Mouse (Mus musculus) G1E (cell line): ENCODE data around the gene Tshz2. TPM values are rescaled to one million over a fixed set of nuclear protein-coding genes. Genes with fewer than 3 reads are reported as not detected.

Experiments used
- ATAC-seq: 2 replicates; pipeline ENCODE4 v1.8.0; 2016; ENCODE audit warnings: mild to moderate bottlenecking; ENCODE audit not compliant: insufficient number of reproducible peaks, poor library complexity, low FRiP score, severe bottlenecking; ENCODE audit errors: extremely low read depth
- DNase-seq: peaks from one replicate; pipeline ENCODE4 v3.0.0; 2012; ENCODE audit warnings: low spot score
- H3K27me3 ChIP-seq: 2 replicates; pipeline ENCODE4 v1.6.1; 2012; ENCODE audit warnings: mild to moderate bottlenecking, low read length, inconsistent platforms; ENCODE audit not compliant: insufficient read depth
- H3K36me3 ChIP-seq: replicated peaks from 2 replicates; pipeline ENCODE3; 2012; ENCODE audit warnings: mild to moderate bottlenecking, inconsistent platforms
- H3K4me1 ChIP-seq: 2 replicates; pipeline ENCODE4 v1.6.1; 2012; ENCODE audit warnings: low read depth, low read length, inconsistent platforms, mixed read lengths; ENCODE audit not compliant: insufficient read depth
- H3K4me3 ChIP-seq: 2 replicates; pipeline ENCODE4 v1.5.1; 2012; ENCODE audit warnings: low read depth, mild to moderate bottlenecking, inconsistent platforms, low read length, moderate library complexity, mixed read lengths
- H3K9me3 ChIP-seq: replicated peaks from 2 replicates; pipeline ENCODE4 v1.6.1; 2012; ENCODE audit warnings: inconsistent platforms
- CTCF ChIP-seq: IDR thresholded peaks from 2 replicates; pipeline ENCODE4 v1.5.1; 2012; ENCODE audit warnings: low read depth, low read length, inconsistent platforms, mixed read lengths
- GATA1 ChIP-seq: IDR thresholded peaks from 2 replicates; pipeline ENCODE4 v1.6.1; 2012; ENCODE audit warnings: borderline replicate concordance, low read length, inconsistent platforms, mixed read lengths
- GATA2 ChIP-seq: IDR thresholded peaks from 2 replicates; pipeline ENCODE4 v1.6.1; 2012; ENCODE audit warnings: low read depth, low read length, inconsistent platforms, borderline replicate concordance
- POLR2AphosphoS5 ChIP-seq: IDR thresholded peaks from 2 replicates; pipeline ENCODE4 v1.6.1; 2012; ENCODE audit warnings: low read depth, low read length, inconsistent platforms; ENCODE audit not compliant: insufficient replicate concordance
- TAL1 ChIP-seq: conservative IDR thresholded peaks from 2 replicates; pipeline ENCODE4 v1.6.1; 2012; ENCODE audit warnings: low read depth, low read length, inconsistent platforms, mixed read lengths
- polyA plus RNA-seq: library from polyadenylated mRNA; stranded (reverse); fragments of >175 nt; gene quantifications from 2 replicates; pipeline ENCODE4 v1.2.3, GENCODE M21; 2012
- total RNA-seq, 2 experiments: library from RNA; stranded (forward) in 1 of 2; stranded (reverse) in 1 of 2; fragments of 200-1000 nt in 1 of 2; fragments of >200 nt in 1 of 2; fragmentation: Nextera tagmentation in 1 of 2; gene quantifications; 2 replicates each; pipeline ENCODE4 v1.2.3; 2014 to 2017

Gene Tshz2
- total and polyA plus RNA-seq, 3 experiments: 0.16 TPM; not detected in 2

DNA sequence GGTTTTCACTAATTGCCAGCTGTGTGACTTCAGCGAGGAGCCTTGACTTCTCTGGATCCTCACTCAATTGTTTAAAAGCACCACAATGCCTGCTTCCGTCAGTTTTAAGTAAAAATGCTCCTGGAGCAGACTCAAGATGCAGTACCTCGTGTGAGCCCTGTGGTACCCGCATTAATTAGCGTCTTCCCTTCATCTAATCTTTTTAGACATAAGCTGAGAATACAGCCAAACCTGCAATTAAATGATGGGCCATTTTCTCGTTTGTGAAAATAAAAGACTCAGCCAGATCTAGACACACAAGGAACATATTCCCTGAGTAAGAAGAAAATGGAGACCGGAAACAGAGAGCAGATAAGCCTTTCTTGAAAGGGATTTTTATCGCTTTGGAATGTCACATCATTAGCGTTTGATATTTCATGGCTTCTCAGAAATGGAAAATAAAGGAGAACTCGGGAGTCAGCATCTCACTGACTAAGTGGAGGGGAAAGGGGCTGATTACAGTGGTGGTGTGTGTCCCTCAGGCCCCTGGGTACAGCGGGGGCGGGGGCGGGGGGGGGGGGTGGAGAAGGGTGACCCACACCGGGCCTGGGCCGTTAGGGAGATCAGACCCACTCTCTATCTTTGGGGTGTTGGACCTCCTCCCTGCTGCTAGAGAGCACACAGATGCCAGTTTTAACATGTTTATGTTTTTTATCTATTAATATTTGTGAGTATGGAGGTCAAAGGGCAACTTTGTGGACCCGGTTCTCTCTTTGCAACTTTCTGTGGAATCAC is 364.6 kb downstream of the Tshz2 start:
- Histone ChIP-seq H3K36me3 (no peaks in the 10 kb centered on the region), H3K4me3 (no peak overlapping the region), H3K9me3 (peaks cover 72% of the 10 kb centered on the region), H3K4me1 (no peaks in the 10 kb centered on the region), H3K27me3 (no peaks in the 10 kb centered on the region)
- DNase-seq: no peak
- TF ChIP-seq CTCF (no peak), GATA1 (no peak), GATA2 (no peak), POLR2AphosphoS5 (no peak), TAL1 (no peak)
- no peak for ATAC-seq

DNA sequence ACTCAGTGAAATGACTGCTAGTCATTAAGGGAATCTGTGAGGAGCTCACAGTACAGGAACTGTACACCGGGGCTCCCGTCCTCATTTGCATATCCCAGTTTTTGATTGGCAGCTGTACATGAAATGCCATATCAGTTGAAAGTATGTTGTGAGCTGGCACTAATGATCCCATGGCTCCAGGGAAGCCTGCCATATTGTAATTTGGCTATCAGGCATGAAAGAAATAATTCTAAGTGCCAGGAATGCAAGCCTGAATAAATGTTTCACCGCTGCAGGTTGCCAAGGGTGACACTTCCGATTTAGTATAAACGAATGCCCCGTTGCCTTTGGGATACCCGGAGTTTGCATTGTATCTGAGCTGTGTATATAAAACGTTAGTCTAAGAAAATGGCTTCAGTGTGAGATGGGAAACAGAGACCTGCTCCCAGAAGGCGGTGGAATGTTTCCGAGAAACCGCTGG is 366.1 kb downstream of the Tshz2 start:
- Histone ChIP-seq H3K36me3 (no peaks in the 10 kb centered on the region), H3K27me3 (no peaks in the 10 kb centered on the region), H3K4me3 (no peak overlapping the region), H3K9me3 (peaks cover 78% of the 10 kb centered on the region), H3K4me1 (no peaks in the 10 kb centered on the region)
- no peak for DNase-seq
- no peak for ATAC-seq
- TF ChIP-seq GATA2 (no peak), POLR2AphosphoS5 (no peak), GATA1 (no peak), CTCF (no peak), TAL1 (no peak)

DNA sequence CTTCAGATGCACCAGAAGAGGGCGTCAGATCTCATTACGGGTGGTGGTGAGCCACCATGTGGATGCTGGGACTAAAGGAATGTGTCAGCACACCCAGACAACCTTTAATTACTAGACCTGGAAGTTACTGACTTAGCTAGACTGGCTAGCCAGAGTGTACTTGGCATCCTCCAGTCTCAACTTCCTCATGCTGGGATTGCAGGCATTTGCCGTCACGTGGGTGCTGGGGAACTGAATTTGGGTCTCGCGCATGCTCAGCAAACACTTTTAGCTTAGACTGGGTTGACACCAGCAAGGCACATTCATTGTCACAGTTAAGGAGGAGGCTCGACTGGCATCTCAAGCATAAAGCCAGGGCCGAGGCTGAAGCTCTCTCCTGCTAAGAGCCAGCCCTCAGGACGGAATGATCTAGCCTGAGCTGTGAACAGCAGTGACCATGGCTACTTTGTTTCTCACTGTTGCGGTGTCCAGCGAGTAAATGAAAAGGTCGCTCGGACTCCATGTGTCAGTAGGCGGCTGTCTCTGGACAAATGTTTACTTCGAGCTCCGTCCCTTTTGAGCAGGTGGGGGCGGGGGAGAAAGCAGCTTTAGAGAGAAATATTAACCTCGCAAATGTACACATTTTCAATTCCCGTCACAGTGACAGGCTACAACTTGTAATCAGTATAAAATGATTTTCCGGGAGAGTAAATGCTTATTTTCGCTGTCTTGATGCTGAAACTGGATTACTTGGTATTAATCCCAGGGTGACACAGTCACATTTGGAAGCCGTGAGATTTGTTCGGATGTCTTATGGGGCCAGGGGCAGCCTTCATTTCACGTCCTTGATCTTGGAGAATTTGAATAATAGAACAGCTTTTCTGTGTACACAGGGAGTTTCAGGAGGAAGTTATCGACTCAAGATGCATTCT is 370.0 kb downstream of the Tshz2 start:
- TF ChIP-seq GATA1 (no peak), GATA2 (no peak), POLR2AphosphoS5 (no peak)
- H3K36me3 ChIP-seq: no peaks in the 10 kb centered on the region
- peaks cover 80% of the 10 kb centered on the region for H3K9me3 ChIP-seq
- ATAC-seq (no peak), DNase-seq (no peak)
- no peaks in the 10 kb centered on the region for H3K4me1 ChIP-seq
- H3K4me3 ChIP-seq: no peak overlapping the region
- H3K27me3 ChIP-seq: no peaks in the 10 kb centered on the region

DNA sequence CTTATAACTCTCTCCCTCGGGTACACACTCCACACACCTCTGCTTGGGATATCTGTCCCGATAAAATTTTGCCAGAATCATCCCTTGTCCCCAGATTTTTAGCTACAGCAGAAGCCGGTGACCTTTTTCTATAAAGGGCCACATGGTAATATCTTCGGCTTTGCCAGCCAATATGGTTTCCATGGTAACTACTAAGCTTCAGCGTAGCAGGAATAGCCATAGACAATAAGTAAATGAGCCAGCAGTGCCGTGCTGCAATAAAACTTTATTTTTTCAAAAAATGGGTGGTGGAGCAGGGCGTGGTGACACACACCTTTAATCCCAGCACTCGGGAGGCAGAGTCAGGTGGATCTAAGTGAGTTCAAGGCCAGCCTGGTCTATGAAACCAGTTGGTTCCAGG is 370.9 kb downstream of the Tshz2 start:
- no peak overlapping the region for H3K4me3 ChIP-seq
- H3K27me3 ChIP-seq: no peaks in the 10 kb centered on the region
- H3K4me1 ChIP-seq: no peaks in the 10 kb centered on the region
- H3K9me3 ChIP-seq: peaks cover 78% of the 10 kb centered on the region
- TF ChIP-seq GATA2 (no peak), TAL1 (no peak), POLR2AphosphoS5 (no peak), CTCF (no peak), GATA1 (no peak)
- DNase-seq (no peak), ATAC-seq (no peak)
- no peaks in the 10 kb centered on the region for H3K36me3 ChIP-seq

DNA sequence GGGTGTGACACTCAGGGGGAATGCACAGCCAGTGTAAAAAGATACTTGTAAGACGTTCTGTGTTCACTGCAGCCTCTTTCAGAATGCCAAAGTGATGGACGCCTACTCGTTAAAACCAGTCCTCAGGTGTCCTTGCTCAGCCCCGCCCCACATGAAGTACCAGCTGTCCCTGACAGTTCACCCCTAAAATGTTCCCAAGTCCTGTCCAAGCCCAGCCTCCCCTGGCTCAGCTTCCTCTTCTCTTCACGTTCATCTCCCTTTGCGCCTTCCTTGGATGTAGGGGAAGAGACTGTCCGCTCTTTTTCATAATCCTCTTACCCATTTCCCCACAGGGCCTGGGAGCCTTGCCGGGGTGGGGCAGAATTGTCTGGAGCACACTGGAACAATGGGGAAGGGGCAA is 374.0 kb downstream of the Tshz2 start:
- TF ChIP-seq POLR2AphosphoS5: no peak
- no peak for TF ChIP-seq CTCF
- TF ChIP-seq GATA2: no peak
- no peak for TF ChIP-seq GATA1
- TF ChIP-seq TAL1: no peak
- no peaks in the 10 kb centered on the region for H3K27me3 ChIP-seq
- no peaks in the 10 kb centered on the region for H3K4me1 ChIP-seq
- no peak for ATAC-seq
- peaks cover 79% of the 10 kb centered on the region for H3K9me3 ChIP-seq
- no peak for DNase-seq
- H3K4me3 ChIP-seq: no peak overlapping the region
- H3K36me3 ChIP-seq: no peaks in the 10 kb centered on the region

DNA sequence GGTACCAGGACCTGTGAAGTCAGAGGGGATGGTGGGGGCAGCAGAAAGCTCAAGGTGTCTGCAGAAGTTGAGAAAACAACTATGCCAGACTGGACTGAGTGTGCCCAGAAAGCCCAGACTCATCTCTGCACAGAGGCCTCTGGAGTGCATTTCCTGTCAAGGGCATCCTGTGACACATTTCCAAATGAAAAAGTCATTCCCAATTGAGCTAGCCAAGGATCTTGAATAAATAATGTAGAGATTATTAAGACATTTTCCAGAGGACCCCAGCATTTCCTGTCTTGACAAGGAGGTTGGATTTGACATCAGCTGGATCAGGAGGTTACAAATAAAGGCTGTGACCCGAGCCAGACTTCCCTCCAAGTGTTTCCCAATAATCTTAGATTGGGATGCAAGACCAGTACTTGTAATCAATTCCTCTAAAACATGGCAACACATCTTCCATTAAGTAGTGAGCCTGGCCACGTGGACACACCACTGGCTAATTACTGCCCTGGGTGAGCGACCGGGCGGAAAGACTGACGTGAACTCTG is 374.7 kb downstream of the Tshz2 start:
- ATAC-seq (no peak), DNase-seq (no peak)
- Histone ChIP-seq H3K9me3 (peaks cover 77% of the 10 kb centered on the region), H3K36me3 (no peaks in the 10 kb centered on the region), H3K4me3 (no peak overlapping the region), H3K27me3 (no peaks in the 10 kb centered on the region), H3K4me1 (no peaks in the 10 kb centered on the region)
- TF ChIP-seq POLR2AphosphoS5 (no peak), GATA2 (no peak), CTCF (no peak), GATA1 (no peak), TAL1 (no peak)
